Mouse (Mus musculus) myocyte (in vitro differentiated cells): ENCODE results near the gene Slit3. TPM values are rescaled to one million over a fixed set of nuclear protein-coding genes. Genes with fewer than 3 reads are reported as not detected.

Experiments used
- H3K27me3 ChIP-seq: one replicate; pipeline ENCODE4 v1.6.1; 2011; ENCODE audit not compliant: control insufficient read depth, insufficient read depth, insufficient read length
- H3K36me3 ChIP-seq: one replicate; pipeline ENCODE4 v1.6.1; 2011; ENCODE audit not compliant: control insufficient read depth, insufficient read depth
- H3K4me2 ChIP-seq: one replicate; pipeline ENCODE4 v1.6.1; 2011; ENCODE audit warnings: low read depth, control low read depth
- H3K4me3 ChIP-seq: one replicate; pipeline ENCODE4 v1.5.1; 2011; ENCODE audit warnings: mild to moderate bottlenecking, control low read depth, moderate library complexity
- H3K79me2 ChIP-seq: one replicate; pipeline ENCODE4 v1.6.1; 2011; ENCODE audit not compliant: control insufficient read depth, insufficient read depth
- H3ac ChIP-seq: one replicate; pipeline ENCODE4 v1.6.1; 2011; ENCODE audit not compliant: control insufficient read depth, insufficient read length
- CEBPB ChIP-seq: IDR thresholded peaks from 2 replicates; pipeline ENCODE4 v1.6.1; 2011; ENCODE audit warnings: mild to moderate bottlenecking, moderate library complexity; ENCODE audit not compliant: poor library complexity, insufficient read depth, severe bottlenecking
- E2F4 ChIP-seq: IDR thresholded peaks from one replicate; pipeline ENCODE4 v1.6.1; 2011; ENCODE audit warnings: mild to moderate bottlenecking, control low read depth, moderate library complexity; ENCODE audit not compliant: insufficient read depth
- MAX ChIP-seq: IDR thresholded peaks from one replicate; pipeline ENCODE4 v1.6.1; 2011; ENCODE audit warnings: low read depth, mild to moderate bottlenecking, control low read depth
- MYOD1 ChIP-seq, 3 experiments: IDR thresholded peaks; one replicate each; pipeline ENCODE4 v1.6.1; 2011; ENCODE audit warnings: control low read depth in 2 of 3, low read depth in 2 of 3, mild to moderate bottlenecking in 2 of 3, moderate library complexity in 1 of 3; ENCODE audit not compliant: insufficient read length in 2 of 3, control insufficient read depth in 1 of 3
- MYOG ChIP-seq, 3 experiments: IDR thresholded peaks; one replicate each; pipeline ENCODE4 v1.6.1; 2011; ENCODE audit warnings: control low read depth in 2 of 3, low read depth in 2 of 3, mild to moderate bottlenecking in 2 of 3; ENCODE audit not compliant: insufficient read length in 2 of 3, control insufficient read depth in 1 of 3, insufficient read depth in 1 of 3
- POLR2A ChIP-seq: IDR thresholded peaks from one replicate; pipeline ENCODE4 v1.6.1; 2011; ENCODE audit warnings: low read depth, mild to moderate bottlenecking, control low read depth, moderate library complexity; ENCODE audit not compliant: insufficient read length
- POLR2AphosphoS2 ChIP-seq: IDR thresholded peaks from one replicate; pipeline ENCODE4 v1.6.1; 2011; ENCODE audit warnings: low read depth, control low read depth; ENCODE audit not compliant: insufficient read length
- REST ChIP-seq: IDR thresholded peaks from one replicate; pipeline ENCODE4 v1.6.1; 2011; ENCODE audit warnings: mild to moderate bottlenecking, control low read depth, moderate library complexity; ENCODE audit not compliant: insufficient read depth, insufficient read length
- SRF ChIP-seq: IDR thresholded peaks from one replicate; pipeline ENCODE4 v1.6.1; 2011; ENCODE audit warnings: low read depth; ENCODE audit not compliant: control insufficient read depth, insufficient read length
- TCF12 ChIP-seq: IDR thresholded peaks from one replicate; pipeline ENCODE4 v1.6.1; 2011; ENCODE audit warnings: mild to moderate bottlenecking, control low read depth; ENCODE audit not compliant: poor library complexity, insufficient read depth, severe bottlenecking
- TCF3 ChIP-seq: IDR thresholded peaks from one replicate; pipeline ENCODE4 v1.6.1; 2011; ENCODE audit warnings: low read depth, control low read depth; ENCODE audit not compliant: insufficient read length
- USF1 ChIP-seq: IDR thresholded peaks from one replicate; pipeline ENCODE4 v1.6.1; 2011; ENCODE audit warnings: low read depth, mild to moderate bottlenecking, control low read depth, moderate library complexity
- polyA plus RNA-seq: library from polyadenylated mRNA; unstranded; fragments of >200 nt; fragmentation: generic; extraction: Trizol; gene quantifications from one replicate; pipeline ENCODE4 v1.2.1, GENCODE M21; 2012; ENCODE audit warnings: missing spikeins

The Slit3 gene
- polyA plus RNA-seq, 1 experiment, result not detected

DNA sequence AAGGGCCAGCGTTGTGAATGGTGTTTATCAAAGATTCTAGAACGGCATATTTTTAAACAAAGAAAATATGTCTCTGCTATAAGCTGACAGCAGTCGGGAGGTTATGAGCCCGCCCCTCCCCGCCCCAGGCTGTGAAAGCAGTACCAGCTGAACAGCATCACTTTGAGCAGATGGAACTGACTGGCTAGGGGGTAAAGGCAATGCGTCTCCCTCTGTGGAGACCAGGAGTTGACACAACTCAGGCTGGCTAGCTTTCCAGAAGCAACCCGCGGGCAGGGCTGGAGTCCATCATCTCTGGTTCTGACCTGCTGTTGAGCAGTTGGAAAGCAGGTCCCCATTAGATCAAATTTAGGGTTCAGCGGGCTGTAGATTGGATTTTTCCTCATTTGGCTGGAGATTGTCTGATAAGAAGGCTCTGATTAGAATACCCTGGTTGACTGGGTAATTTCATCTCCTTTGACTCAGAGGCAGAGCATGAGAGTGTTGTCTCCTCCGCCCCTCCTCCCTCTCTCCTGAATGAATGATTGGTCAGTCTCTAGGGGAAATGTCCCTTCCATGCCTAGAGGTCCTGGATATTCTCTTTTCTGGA lies 480.7 kb downstream of the Slit3 start:
- Histone ChIP-seq H3K79me2 (no peaks in the 10 kb centered on the region), H3K27me3 (no peaks in the 10 kb centered on the region), H3K4me2 (no peak overlapping the region), H3K36me3 (no peaks in the 10 kb centered on the region), H3K4me3 (no peak overlapping the region), H3ac (no peak overlapping the region)
- TF ChIP-seq POLR2A (no peak), MYOG (IDR thresholded peaks at IDR 0.05; ENCODE audit: control insufficient read depth in 1 of 3, insufficient read depth in 1 of 3, insufficient read length in 2 of 3, low read depth in 2 of 3) (no peak), REST (no peak)

DNA sequence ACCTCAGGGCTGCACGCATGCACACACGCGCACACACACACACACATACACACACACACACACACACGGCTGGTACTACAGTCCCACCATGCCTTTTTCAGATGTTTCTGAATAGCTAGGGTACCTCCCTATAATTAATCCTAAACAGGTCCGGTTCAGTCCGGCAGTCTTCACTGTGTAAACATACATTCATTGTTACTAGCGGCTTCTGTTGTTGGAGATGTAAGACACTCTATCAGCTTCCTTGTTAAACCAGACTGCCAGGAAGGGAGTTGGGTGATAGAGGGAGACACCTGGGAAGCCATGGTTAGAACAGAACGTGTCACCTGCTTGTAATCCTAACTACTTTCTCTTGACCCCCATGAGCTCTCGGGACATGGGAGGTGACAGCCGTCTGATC lies 481.6 kb downstream of the Slit3 start:
- Histone ChIP-seq H3K4me3 (no peak overlapping the region), H3K36me3 (no peaks in the 10 kb centered on the region), H3K4me2 (no peak overlapping the region), H3K27me3 (no peaks in the 10 kb centered on the region), H3ac (no peak overlapping the region), H3K79me2 (no peaks in the 10 kb centered on the region)
- no peak for TF ChIP-seq REST
- no peak for TF ChIP-seq CEBPB
- TF ChIP-seq POLR2AphosphoS2, result no peak
- no peak for TF ChIP-seq MAX

- H3K4me2 ChIP-seq, result no peak overlapping the region
- TF ChIP-seq CEBPB, result no peak
- no peak for TF ChIP-seq TCF12
- TF ChIP-seq TCF3, result no peak
- H3K27me3 ChIP-seq, result no peaks in the 10 kb centered on the region
- no peaks in the 10 kb centered on the region for H3K36me3 ChIP-seq
- no peaks in the 10 kb centered on the region for H3K79me2 ChIP-seq
- no peak overlapping the region for H3ac ChIP-seq
- H3K4me3 ChIP-seq, result no peak overlapping the region
Observed at GRCm38 (mm10) chr11:35603946-35604345, 482.9 kb downstream of the Slit3 start.

DNA sequence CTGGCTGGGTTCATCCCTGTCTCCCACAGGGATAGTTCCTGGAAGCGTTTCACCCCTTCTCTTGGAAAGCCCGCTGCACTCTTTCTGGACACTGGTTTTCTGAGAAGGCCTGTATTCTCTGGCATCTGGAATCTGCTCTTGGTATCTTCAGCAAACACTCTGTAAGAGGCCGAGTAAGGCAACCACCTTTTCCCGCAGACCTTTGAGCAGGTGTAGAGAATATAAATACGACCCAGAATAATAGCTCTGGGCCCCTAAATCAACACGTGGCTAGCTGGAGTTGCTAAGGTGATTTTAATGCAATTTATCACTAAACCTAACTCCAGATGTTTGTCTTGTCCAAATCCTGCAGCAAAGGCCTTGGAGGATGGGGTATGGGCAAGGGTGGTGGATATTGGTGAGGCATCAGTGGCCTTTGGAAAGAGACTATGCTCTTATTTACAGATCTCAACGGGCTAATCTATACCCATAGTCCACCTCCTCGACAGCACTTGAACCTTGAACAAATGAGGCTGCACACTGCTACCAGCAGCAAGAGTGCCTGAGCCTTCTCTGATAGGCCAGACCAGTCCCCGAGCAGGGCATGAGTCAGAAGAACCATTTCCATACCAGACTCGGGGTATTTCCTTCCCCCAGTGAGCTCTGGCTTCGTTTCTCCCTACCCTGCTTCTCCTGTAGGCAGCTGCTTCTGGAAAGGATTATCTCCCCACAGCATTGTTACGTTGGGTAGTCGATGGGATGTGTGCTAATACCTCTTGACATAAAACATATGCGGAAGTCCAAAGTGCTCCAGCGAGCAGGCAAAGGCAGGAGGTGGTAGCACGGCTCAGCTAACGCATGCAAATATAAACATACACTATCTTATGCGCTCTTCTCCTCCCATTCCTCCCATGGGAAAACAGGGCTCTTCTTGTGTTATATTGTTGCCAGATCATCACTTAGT lies 484.1 kb downstream of the Slit3 start:
- no peaks in the 10 kb centered on the region for H3K27me3 ChIP-seq
- no peak for TF ChIP-seq MAX
- TF ChIP-seq E2F4, result no peak
- no peak for TF ChIP-seq TCF3
- no peak for TF ChIP-seq POLR2AphosphoS2
- TF ChIP-seq CEBPB, result no peak
- no peak for TF ChIP-seq MYOG (IDR thresholded peaks at IDR 0.05; ENCODE audit: control insufficient read depth in 1 of 3, insufficient read depth in 1 of 3, insufficient read length in 2 of 3, low read depth in 2 of 3)
- TF ChIP-seq USF1, result no peak
- TF ChIP-seq TCF12, result no peak
- TF ChIP-seq POLR2A, result no peak
- no peak for TF ChIP-seq SRF
- no peak for TF ChIP-seq MYOD1 (IDR thresholded peaks at IDR 0.05; ENCODE audit: control insufficient read depth in 1 of 3, insufficient read length in 2 of 3, low read depth in 2 of 3)
- no peak for TF ChIP-seq REST
- H3K4me2 ChIP-seq, result no peak overlapping the region
- no peak overlapping the region for H3ac ChIP-seq
- no peak overlapping the region for H3K4me3 ChIP-seq
- H3K36me3 ChIP-seq, result no peaks in the 10 kb centered on the region
- no peaks in the 10 kb centered on the region for H3K79me2 ChIP-seq

DNA sequence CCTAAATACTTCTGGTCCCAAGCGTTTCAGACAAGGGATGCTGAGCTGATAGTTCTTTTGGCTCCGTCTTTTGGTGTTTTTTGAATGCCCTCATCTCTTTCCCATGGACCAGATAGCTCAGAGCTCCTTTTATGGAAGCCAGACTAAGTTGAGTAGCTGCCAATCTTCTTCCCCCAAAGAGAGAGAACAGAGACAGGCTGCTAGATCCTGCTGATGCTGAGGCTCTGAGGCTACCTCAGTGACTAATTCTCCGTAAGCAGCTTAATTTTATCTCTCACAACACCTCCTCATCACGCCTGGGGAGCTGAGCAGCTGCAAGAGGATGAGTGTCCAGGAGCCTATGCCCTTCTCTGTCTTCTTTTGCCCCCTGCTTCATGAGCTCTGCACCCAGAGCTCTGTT lies 486.2 kb downstream of the Slit3 start:
- no peak overlapping the region for H3ac ChIP-seq
- no peak overlapping the region for H3K4me3 ChIP-seq
- H3K36me3 ChIP-seq, result no peaks in the 10 kb centered on the region
- no peaks in the 10 kb centered on the region for H3K79me2 ChIP-seq
- TF ChIP-seq REST, result no peak
- no peak for TF ChIP-seq MYOD1 (IDR thresholded peaks at IDR 0.05; ENCODE audit: control insufficient read depth in 1 of 3, insufficient read length in 2 of 3, low read depth in 2 of 3)
- TF ChIP-seq MYOG (IDR thresholded peaks at IDR 0.05; ENCODE audit: control insufficient read depth in 1 of 3, insufficient read depth in 1 of 3, insufficient read length in 2 of 3, low read depth in 2 of 3), result no peak
- TF ChIP-seq USF1, result no peak
- no peak for TF ChIP-seq POLR2A
- TF ChIP-seq E2F4, result no peak
- TF ChIP-seq TCF3, result no peak
- TF ChIP-seq SRF, result no peak
- no peak for TF ChIP-seq CEBPB
- no peak for TF ChIP-seq MAX
- TF ChIP-seq POLR2AphosphoS2, result no peak
- no peak for TF ChIP-seq TCF12
- no peak overlapping the region for H3K4me2 ChIP-seq
- H3K27me3 ChIP-seq, result no peaks in the 10 kb centered on the region
